Mouse (Mus musculus) myocyte (in vitro differentiated cells): ENCODE measurements around the gene Rps6ka2.

Experiments used
- CEBPB ChIP-seq: IDR thresholded peaks from 2 replicates; pipeline ENCODE4 v1.6.1; 2011; ENCODE audit warnings: mild to moderate bottlenecking, moderate library complexity; ENCODE audit not compliant: poor library complexity, insufficient read depth, severe bottlenecking
- E2F4 ChIP-seq: IDR thresholded peaks from one replicate; pipeline ENCODE4 v1.6.1; 2011; ENCODE audit warnings: mild to moderate bottlenecking, control low read depth, moderate library complexity; ENCODE audit not compliant: insufficient read depth
- MAX ChIP-seq: IDR thresholded peaks from one replicate; pipeline ENCODE4 v1.6.1; 2011; ENCODE audit warnings: low read depth, mild to moderate bottlenecking, control low read depth
- MYOD1 ChIP-seq, 3 experiments: IDR thresholded peaks; one replicate each; pipeline ENCODE4 v1.6.1; 2011; ENCODE audit warnings: control low read depth in 2 of 3, low read depth in 2 of 3, mild to moderate bottlenecking in 2 of 3, moderate library complexity in 1 of 3; ENCODE audit not compliant: insufficient read length in 2 of 3, control insufficient read depth in 1 of 3
- MYOG ChIP-seq, 3 experiments: IDR thresholded peaks; one replicate each; pipeline ENCODE4 v1.6.1; 2011; ENCODE audit warnings: control low read depth in 2 of 3, low read depth in 2 of 3, mild to moderate bottlenecking in 2 of 3; ENCODE audit not compliant: insufficient read length in 2 of 3, control insufficient read depth in 1 of 3, insufficient read depth in 1 of 3
- POLR2A ChIP-seq: IDR thresholded peaks from one replicate; pipeline ENCODE4 v1.6.1; 2011; ENCODE audit warnings: low read depth, mild to moderate bottlenecking, control low read depth, moderate library complexity; ENCODE audit not compliant: insufficient read length
- POLR2AphosphoS2 ChIP-seq: IDR thresholded peaks from one replicate; pipeline ENCODE4 v1.6.1; 2011; ENCODE audit warnings: low read depth, control low read depth; ENCODE audit not compliant: insufficient read length
- REST ChIP-seq: IDR thresholded peaks from one replicate; pipeline ENCODE4 v1.6.1; 2011; ENCODE audit warnings: mild to moderate bottlenecking, control low read depth, moderate library complexity; ENCODE audit not compliant: insufficient read depth, insufficient read length
- SRF ChIP-seq: IDR thresholded peaks from one replicate; pipeline ENCODE4 v1.6.1; 2011; ENCODE audit warnings: low read depth; ENCODE audit not compliant: control insufficient read depth, insufficient read length
- TCF12 ChIP-seq: IDR thresholded peaks from one replicate; pipeline ENCODE4 v1.6.1; 2011; ENCODE audit warnings: mild to moderate bottlenecking, control low read depth; ENCODE audit not compliant: poor library complexity, insufficient read depth, severe bottlenecking
- USF1 ChIP-seq: IDR thresholded peaks from one replicate; pipeline ENCODE4 v1.6.1; 2011; ENCODE audit warnings: low read depth, mild to moderate bottlenecking, control low read depth, moderate library complexity

GRCm38 (mm10) chr17:7270506-7270905, 100.6 kb downstream of the Rps6ka2 start:
- TF ChIP-seq MAX (no peak), POLR2A (no peak), SRF (no peak), MYOG (IDR thresholded peaks at IDR 0.05; ENCODE audit: control insufficient read depth in 1 of 3, insufficient read depth in 1 of 3, insufficient read length in 2 of 3, low read depth in 2 of 3) (no peak), USF1 (no peak), E2F4 (no peak), TCF12 (no peak), REST (no peak), MYOD1 (IDR thresholded peaks at IDR 0.05; ENCODE audit: control insufficient read depth in 1 of 3, insufficient read length in 2 of 3, low read depth in 2 of 3) (no peak), POLR2AphosphoS2 (no peak), CEBPB (no peak)
